Mouse (Mus musculus): ENCODE data around the gene Mtcl1.
A peak's percentile ranks its signal among the peaks of the same experiment; 100 is the strongest.
"Not testable (repeated sequence)": the region's sequence is repeated elsewhere in the genome, so short reads cannot be mapped to it uniquely, and the experiment has no call there.

Mtcl1 gene

DNA sequence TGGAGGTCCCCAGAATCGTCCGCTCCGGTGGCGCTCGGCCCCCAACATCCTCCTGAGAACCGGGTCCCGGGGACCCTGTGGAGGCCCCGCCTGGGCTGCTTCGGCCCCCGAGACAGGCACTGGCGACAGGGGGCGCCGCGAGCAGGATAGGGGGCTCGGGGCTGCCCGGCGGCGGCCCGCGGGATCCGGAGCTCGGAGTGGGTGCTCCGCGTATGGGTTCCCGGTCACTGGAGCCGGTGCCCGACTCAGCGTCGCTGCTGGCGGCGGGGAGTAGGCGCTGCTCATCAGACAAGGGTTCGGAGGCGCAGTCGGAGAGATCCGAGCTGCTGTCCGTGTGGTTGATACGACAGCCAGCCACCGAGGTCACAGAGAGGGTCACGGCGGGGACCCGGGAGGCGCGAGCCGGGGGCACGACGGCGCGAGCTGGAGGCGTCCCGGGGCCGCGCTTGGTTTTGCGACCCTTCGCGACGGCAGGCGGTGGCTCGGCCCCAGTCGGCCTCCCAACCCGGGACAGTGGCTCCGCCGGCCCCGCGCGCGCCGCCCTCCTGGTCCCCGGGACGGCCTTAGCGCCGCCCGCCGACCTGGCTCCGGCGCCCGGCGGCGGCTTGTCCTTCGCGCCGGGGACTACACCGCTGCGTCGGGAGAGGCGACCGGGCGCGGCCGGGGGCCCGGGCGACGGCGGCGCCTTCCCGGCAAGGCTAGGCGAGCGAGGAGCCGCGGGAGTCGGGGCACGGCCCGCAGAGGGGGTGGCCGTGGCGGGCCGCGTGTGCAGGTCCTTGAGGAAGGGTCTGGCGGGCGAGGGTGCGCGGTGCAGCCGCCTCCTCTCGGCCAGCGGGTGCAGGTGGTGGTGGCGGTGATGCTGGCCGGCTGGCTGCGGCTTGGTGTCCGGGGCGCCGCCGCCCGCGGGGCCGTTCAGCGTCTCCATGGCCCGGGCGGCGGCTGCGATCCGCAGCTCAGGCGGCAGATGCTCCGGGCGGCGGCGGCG, 837 bp downstream of the Mtcl1 start:
- peak in 1 of 2 experiments; percentile 44 for DNase-seq (ENCODE audit: low spot score in 2 of 2)

DNA sequence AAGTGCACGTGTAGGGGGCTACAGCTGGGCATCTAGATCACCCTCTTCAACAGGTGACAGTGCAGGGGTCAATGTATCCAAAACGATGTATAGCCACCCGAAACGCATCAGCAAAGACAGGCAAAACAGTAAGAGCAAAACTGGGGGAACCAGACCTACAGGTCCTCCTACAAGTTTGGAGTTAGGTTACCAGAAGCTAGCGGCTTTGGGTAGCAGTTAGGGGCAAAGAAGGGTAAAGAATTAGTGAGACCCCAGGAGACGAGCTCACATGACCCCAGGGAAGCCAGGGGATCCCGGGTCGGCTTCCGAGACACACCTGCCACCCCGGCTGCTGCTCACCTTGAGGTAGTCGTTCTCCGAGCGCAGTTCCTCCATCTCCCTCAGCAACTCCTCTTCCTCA, 1.6 kb downstream of the Mtcl1 start:
- no peak for DNase-seq (ENCODE audit: low spot score in 2 of 2)

DNA sequence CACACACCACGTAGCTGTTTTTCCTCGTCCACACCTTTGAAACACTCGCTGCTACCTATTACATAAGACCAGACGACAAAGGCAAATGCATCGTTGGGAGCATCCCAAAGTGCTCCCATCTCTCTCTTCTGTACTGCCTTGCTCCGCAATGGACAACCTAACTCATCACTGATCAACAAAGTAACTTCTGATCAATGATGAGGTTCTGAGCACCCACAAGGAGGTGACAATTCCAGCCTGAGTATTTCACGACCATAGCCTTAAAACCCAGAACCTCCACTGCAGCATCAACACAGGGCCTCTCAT, 2.6 kb downstream of the Mtcl1 start:
- DNase-seq (ENCODE audit: low spot score in 2 of 2), result no peak

- no peak for DNase-seq (ENCODE audit: low spot score in 2 of 2)
Observed at GRCm38 (mm10) chr17:66446196-66447006, 3.1 kb downstream of the Mtcl1 start.

DNA sequence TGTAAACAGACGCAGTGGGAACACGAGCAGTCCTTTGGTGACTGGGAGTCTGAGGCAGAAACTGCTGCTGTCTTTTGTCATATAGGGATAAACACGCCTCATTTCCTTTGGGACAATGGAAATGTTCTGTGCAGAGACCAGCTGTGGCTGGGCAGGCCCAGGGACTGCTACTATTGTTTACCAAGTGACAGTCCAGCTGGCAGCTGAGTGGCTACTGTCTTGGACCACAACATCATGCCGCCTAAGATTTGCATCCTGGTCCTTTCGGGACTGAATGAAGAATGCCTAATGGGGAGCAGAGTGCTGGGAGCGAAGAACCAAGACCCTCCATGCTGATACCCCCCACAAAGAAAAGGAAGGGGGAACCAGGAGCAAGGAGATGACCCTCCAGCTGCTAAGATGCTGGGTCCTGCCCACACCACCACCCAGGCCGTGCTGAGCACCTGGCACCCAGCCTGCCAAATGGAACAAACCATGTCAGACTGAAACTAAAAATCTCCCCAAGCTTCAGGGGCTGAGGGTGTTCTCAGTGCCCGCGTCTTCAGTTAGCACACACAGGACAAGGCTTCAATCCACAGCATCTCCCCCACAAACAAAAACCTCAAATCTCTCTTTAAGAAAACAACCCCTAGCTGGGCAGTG, 5.4 kb downstream of the Mtcl1 start:
- DNase-seq (ENCODE audit: low spot score in 2 of 2), result no peak

DNA sequence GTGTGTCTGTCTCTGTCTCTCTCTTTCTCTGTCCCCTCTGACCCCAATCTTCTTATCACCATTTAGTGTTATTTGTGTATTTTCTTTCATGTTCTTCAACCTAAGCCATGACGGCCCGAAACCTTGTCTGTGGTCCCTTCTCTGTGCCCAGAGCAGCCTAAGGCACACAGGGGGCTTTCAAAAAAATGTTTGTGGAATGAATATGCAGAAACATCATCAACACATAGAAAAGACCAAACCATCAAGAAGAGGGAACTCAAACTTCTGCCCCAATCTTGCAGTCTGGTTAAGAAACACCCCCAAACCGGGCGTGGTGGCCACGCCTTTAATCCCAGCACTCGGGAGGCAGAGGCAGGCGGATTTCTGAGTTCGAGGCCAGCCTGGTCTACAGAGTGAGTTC, 9.7 kb downstream of the Mtcl1 start:
- DNase-seq (ENCODE audit: low spot score in 2 of 2), result no peak

DNA sequence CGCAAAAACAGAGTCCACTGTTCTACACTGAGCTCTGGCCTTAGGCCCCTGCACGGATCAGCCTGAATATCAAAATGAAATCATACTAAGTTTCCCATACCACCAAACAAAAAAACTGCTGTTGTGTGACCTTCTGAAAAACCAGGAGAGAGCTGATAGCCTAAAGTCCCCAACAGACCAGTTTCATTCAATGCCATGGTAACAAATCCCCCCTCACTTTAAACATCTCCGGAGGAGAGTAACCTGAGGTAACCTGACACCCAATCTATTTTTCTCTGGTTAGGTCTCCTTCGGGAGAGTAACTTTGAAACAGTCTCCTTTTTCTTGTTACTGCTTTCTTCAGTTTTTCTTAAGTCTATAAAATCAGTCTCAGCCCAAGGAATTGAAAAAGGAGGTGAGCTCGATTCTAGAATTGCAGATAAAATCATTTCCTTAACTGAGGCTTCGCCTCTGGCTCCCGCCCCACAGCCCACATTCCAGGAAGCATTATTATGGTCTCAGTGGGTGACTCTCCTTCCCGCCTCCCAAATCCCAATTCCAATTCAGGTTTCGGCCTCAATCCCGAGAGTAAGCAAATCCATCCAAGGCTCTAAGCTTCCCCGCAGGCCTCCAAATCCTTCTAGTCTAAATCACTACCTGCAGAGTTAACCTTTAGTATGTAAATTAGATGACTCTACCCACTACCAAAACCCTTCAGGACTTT, 10.3 kb downstream of the Mtcl1 start:
- DNase-seq (ENCODE audit: low spot score in 2 of 2), result no peak

GRCm38 (mm10) chr17:66438137-66438536, 11.4 kb downstream of the Mtcl1 start:
- DNase-seq (ENCODE audit: low spot score in 2 of 2), result no peak

DNA sequence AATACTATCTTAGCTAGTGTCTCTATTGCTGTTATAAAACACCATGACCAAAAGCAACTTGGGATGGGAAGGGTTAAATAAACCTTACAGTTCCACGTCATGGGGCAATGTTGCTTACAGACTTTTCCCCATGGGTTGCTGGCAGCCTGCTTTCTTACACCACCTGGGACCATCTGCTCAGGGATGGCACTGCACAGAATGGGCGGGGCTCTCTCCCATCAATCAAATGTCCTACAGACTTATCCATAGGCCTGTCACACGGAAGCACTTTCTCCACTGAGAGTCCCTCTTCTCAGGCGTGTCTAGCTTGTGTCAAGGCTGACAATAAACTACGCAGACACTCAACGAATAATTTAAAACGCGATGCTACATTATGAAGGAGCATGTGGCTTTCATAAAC, 12.7 kb downstream of the Mtcl1 start:
- peak in 1 of 2 experiments; percentile 33 for DNase-seq (ENCODE audit: low spot score in 2 of 2)

DNA sequence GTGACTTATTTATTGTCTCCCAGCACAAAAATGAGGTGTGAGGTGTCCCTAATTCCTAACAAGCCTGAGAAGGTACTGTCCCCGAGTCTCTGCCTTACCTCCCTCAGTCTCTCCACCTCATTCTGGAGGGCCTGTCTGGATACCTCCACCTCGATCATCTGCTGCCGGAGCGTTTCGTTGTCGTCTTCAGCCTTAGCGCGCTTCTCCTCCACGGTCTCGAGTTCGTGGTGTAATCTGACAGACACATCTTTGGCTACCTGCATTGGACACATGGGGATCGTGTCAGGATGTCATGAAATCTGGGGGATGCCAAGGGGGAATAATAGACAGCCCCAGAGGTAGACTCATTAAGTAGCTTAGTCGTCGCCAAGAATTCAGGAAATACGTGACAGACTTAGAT, 13.6 kb downstream of the Mtcl1 start:
- no peak for DNase-seq (ENCODE audit: low spot score in 2 of 2)

GRCm38 (mm10) chr17:66435007-66435406, 14.5 kb downstream of the Mtcl1 start:
- DNase-seq (ENCODE audit: low spot score in 2 of 2), result no peak

- no peak for DNase-seq (ENCODE audit: low spot score in 2 of 2)
Observed at GRCm38 (mm10) chr17:66434566-66434965, 15.0 kb downstream of the Mtcl1 start.

GRCm38 (mm10) chr17:66424601-66425000, 24.9 kb downstream of the Mtcl1 start:
- not testable (repeated sequence) for DNase-seq (ENCODE audit: low spot score in 2 of 2)

DNA sequence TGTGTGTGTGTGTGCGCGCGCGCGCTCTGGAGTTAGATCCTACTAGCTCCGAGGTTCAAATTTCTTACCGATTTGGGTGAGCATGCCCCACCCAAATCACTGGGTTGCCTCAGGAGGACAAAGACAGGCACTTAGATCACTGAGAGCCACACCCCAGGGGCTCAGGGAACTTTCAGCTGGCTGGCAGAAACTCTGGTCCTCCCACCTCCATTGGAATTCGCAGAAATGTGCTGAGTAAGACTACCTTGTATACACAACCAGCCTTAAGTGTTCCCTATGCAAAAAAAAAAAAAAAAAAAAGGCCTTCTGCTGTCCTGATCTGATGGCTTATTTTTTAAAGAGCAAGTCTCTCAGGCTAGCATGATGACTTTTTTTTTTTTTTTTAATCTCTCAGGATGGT, 30.1 kb downstream of the Mtcl1 start:
- DNase-seq (ENCODE audit: low spot score in 2 of 2), result no peak

DNA sequence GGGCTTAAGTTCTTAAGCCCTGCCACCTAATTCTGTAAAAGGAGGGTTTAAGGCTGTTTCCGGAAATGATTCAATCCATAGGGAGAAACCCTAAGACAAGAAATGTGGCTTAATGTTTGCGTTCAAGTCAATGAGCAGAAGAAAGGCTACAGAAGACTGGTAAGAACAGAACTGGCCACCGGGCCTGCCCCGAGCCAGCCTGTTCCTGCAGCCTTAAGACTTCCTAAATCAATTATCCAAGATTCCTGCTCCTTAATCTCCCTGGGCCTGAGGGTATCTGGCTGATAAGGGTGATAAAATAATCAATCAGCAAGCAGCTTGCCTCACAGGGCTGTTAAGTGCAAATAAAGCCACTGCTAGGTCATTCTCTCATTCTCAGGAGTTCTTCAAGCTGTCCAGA, 31.8 kb downstream of the Mtcl1 start:
- DNase-seq (ENCODE audit: low spot score in 2 of 2), result no peak

GRCm38 (mm10) chr17:66417329-66417728, 32.2 kb downstream of the Mtcl1 start:
- DNase-seq (ENCODE audit: low spot score in 2 of 2), result no peak

GRCm38 (mm10) chr17:66416841-66417313, 32.7 kb downstream of the Mtcl1 start:
- DNase-seq (ENCODE audit: low spot score in 2 of 2), result peak in 1 of 2 experiments; percentile 51

- no peak for DNase-seq (ENCODE audit: low spot score in 2 of 2)
Observed at GRCm38 (mm10) chr17:66416436-66416835, 33.1 kb downstream of the Mtcl1 start.

GRCm38 (mm10) chr17:66414331-66414730, 35.2 kb downstream of the Mtcl1 start:
- no peak for DNase-seq (ENCODE audit: low spot score in 2 of 2)

DNA sequence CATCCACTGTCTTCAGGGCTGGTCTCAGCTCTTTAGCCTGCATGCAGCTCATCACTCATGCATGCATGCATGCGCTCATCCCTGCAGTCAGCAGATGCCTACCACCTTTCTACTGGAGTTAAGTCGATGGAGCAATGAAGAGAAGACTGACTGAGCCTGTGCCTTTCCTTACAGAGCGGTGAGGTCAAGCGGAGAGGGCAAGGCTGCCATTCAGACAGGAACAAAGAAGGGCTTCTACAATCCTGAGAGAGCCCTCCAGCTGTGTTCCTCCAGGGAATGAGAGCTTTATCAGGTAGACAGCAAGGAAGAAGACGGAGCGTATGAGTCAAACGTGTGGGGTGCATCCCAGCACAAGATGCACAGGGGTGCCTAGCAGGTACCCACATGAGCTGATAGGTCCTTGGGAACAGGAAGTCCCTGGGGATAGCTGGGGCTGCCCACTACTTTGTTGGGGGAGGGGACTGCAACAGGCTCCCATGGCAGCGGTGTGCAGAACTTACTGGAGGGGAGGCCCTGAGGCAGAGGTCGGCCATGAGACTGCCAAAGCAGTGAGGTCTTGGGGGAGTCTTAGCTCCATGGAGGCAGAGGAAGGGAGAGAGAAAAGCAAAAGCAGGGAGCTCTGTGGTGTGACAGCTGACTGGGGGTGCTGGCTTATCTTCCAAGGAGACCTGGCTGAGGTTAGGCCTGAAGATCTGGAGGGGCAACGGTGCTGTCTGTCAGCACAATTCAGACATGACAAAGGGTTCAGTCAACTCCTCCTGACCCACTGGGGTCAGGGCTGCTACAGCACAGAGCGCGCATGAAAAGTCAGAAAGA, 37.2 kb downstream of the Mtcl1 start:
- DNase-seq (ENCODE audit: low spot score in 2 of 2), result no peak

Data from left cerebral cortex, adult 9 months (tissue).